Mouse (Mus musculus): Measurements from ENCODE around the gene Mad1l1. TPM values are rescaled to one million over a fixed set of nuclear protein-coding genes. Genes with fewer than 3 reads are reported as not detected.

Gene Mad1l1
- polyA plus RNA-seq, 1 experiment: 51.5 TPM

- Histone ChIP-seq H3K27me3 (ENCODE audit: control insufficient read depth, insufficient read depth, insufficient read length) (no peaks in the 10 kb centered on the region), H3K79me2 (ENCODE audit: control insufficient read depth, insufficient read depth) (no peaks in the 10 kb centered on the region), H3K4me3 (ENCODE audit: insufficient read depth, poor library complexity, severe bottlenecking) (no peak overlapping the region), H3ac (ENCODE audit: control insufficient read depth, insufficient read length, low read depth) (no peak overlapping the region), H3K79me3 (ENCODE audit: low read depth) (no peaks in the 10 kb centered on the region), H3K36me3 (ENCODE audit: control insufficient read depth, insufficient read depth) (peaks cover 6% of the 10 kb centered on the region)
- TF ChIP-seq MYOD1 (IDR thresholded peaks at IDR 0.05; ENCODE audit: control insufficient read depth, insufficient read length, low read depth): no peak
- TF ChIP-seq MAX (IDR thresholded peaks at IDR 0.05): no peak
- no peak for TF ChIP-seq CTCF (IDR thresholded peaks at IDR 0.05; ENCODE audit: control insufficient read depth, insufficient read depth, insufficient read length)
- no peak for TF ChIP-seq CEBPB (IDR thresholded peaks at IDR 0.05; ENCODE audit: low read depth)
- no peak for TF ChIP-seq USF1 (IDR thresholded peaks at IDR 0.05; ENCODE audit: low read depth)
- TF ChIP-seq FOSL1 (IDR thresholded peaks at IDR 0.05; ENCODE audit: insufficient read depth, low read length, poor library complexity, severe bottlenecking): no peak
- TF ChIP-seq MYOG (IDR thresholded peaks at IDR 0.05; ENCODE audit: control insufficient read depth, extremely low read depth, insufficient read length): no peak
These were observed 216.5 kb downstream of the Mad1l1 start for GRCm38 (mm10) chr5:140104891-140105290.

GRCm38 (mm10) chr5:140102731-140103130, 218.6 kb downstream of the Mad1l1 start:
- Histone ChIP-seq H3K79me3 (ENCODE audit: low read depth) (no peaks in the 10 kb centered on the region), H3K27me3 (ENCODE audit: control insufficient read depth, insufficient read depth, insufficient read length) (no peaks in the 10 kb centered on the region), H3K79me2 (ENCODE audit: control insufficient read depth, insufficient read depth) (no peaks in the 10 kb centered on the region), H3ac (ENCODE audit: control insufficient read depth, insufficient read length, low read depth) (no peak overlapping the region), H3K4me3 (ENCODE audit: insufficient read depth, poor library complexity, severe bottlenecking) (no peak overlapping the region), H3K36me3 (ENCODE audit: control insufficient read depth, insufficient read depth) (peaks cover 6% of the 10 kb centered on the region)
- TF ChIP-seq MYOG (IDR thresholded peaks at IDR 0.05; ENCODE audit: control insufficient read depth, extremely low read depth, insufficient read length) (no peak), CTCF (IDR thresholded peaks at IDR 0.05; ENCODE audit: control insufficient read depth, insufficient read depth, insufficient read length) (no peak), MAX (IDR thresholded peaks at IDR 0.05) (no peak), CEBPB (IDR thresholded peaks at IDR 0.05; ENCODE audit: low read depth) (no peak), MYOD1 (IDR thresholded peaks at IDR 0.05; ENCODE audit: control insufficient read depth, insufficient read length, low read depth) (no peak), USF1 (IDR thresholded peaks at IDR 0.05; ENCODE audit: low read depth) (no peak), FOSL1 (IDR thresholded peaks at IDR 0.05; ENCODE audit: insufficient read depth, low read length, poor library complexity, severe bottlenecking) (no peak)

- Histone ChIP-seq H3K27me3 (ENCODE audit: control insufficient read depth, insufficient read depth, insufficient read length) (no peaks in the 10 kb centered on the region), H3K36me3 (ENCODE audit: control insufficient read depth, insufficient read depth) (peaks cover 6% of the 10 kb centered on the region), H3K79me3 (ENCODE audit: low read depth) (no peaks in the 10 kb centered on the region), H3K79me2 (ENCODE audit: control insufficient read depth, insufficient read depth) (no peaks in the 10 kb centered on the region), H3K4me3 (ENCODE audit: insufficient read depth, poor library complexity, severe bottlenecking) (no peak overlapping the region), H3ac (ENCODE audit: control insufficient read depth, insufficient read length, low read depth) (no peak overlapping the region)
- no peak for TF ChIP-seq USF1 (IDR thresholded peaks at IDR 0.05; ENCODE audit: low read depth)
- no peak for TF ChIP-seq FOSL1 (IDR thresholded peaks at IDR 0.05; ENCODE audit: insufficient read depth, low read length, poor library complexity, severe bottlenecking)
- no peak for TF ChIP-seq CTCF (IDR thresholded peaks at IDR 0.05; ENCODE audit: control insufficient read depth, insufficient read depth, insufficient read length)
- no peak for TF ChIP-seq MYOD1 (IDR thresholded peaks at IDR 0.05; ENCODE audit: control insufficient read depth, insufficient read length, low read depth)
- TF ChIP-seq MAX (IDR thresholded peaks at IDR 0.05): no peak
- no peak for TF ChIP-seq CEBPB (IDR thresholded peaks at IDR 0.05; ENCODE audit: low read depth)
- TF ChIP-seq MYOG (IDR thresholded peaks at IDR 0.05; ENCODE audit: control insufficient read depth, extremely low read depth, insufficient read length): no peak
These were observed 219.8 kb downstream of the Mad1l1 start for GRCm38 (mm10) chr5:140101409-140102009.

GRCm38 (mm10) chr5:140098711-140099110, 222.6 kb downstream of the Mad1l1 start:
- Histone ChIP-seq H3K4me3 (ENCODE audit: insufficient read depth, poor library complexity, severe bottlenecking) (no peak overlapping the region), H3ac (ENCODE audit: control insufficient read depth, insufficient read length, low read depth) (no peak overlapping the region), H3K79me2 (ENCODE audit: control insufficient read depth, insufficient read depth) (no peaks in the 10 kb centered on the region), H3K79me3 (ENCODE audit: low read depth) (no peaks in the 10 kb centered on the region), H3K27me3 (ENCODE audit: control insufficient read depth, insufficient read depth, insufficient read length) (no peaks in the 10 kb centered on the region), H3K36me3 (ENCODE audit: control insufficient read depth, insufficient read depth) (peaks cover 6% of the 10 kb centered on the region)
- TF ChIP-seq FOSL1 (IDR thresholded peaks at IDR 0.05; ENCODE audit: insufficient read depth, low read length, poor library complexity, severe bottlenecking) (no peak), USF1 (IDR thresholded peaks at IDR 0.05; ENCODE audit: low read depth) (no peak), CEBPB (IDR thresholded peaks at IDR 0.05; ENCODE audit: low read depth) (no peak), MAX (IDR thresholded peaks at IDR 0.05) (no peak), MYOG (IDR thresholded peaks at IDR 0.05; ENCODE audit: control insufficient read depth, extremely low read depth, insufficient read length) (no peak), MYOD1 (IDR thresholded peaks at IDR 0.05; ENCODE audit: control insufficient read depth, insufficient read length, low read depth) (no peak), CTCF (IDR thresholded peaks at IDR 0.05; ENCODE audit: control insufficient read depth, insufficient read depth, insufficient read length) (no peak)

GRCm38 (mm10) chr5:140095203-140095602, 226.1 kb downstream of the Mad1l1 start:
- Histone ChIP-seq H3K79me3 (ENCODE audit: low read depth) (no peaks in the 10 kb centered on the region), H3K4me3 (ENCODE audit: insufficient read depth, poor library complexity, severe bottlenecking) (no peak overlapping the region), H3K79me2 (ENCODE audit: control insufficient read depth, insufficient read depth) (no peaks in the 10 kb centered on the region), H3K27me3 (ENCODE audit: control insufficient read depth, insufficient read depth, insufficient read length) (no peaks in the 10 kb centered on the region), H3K36me3 (ENCODE audit: control insufficient read depth, insufficient read depth) (no peaks in the 10 kb centered on the region), H3ac (ENCODE audit: control insufficient read depth, insufficient read length, low read depth) (no peak overlapping the region)
- no peak for TF ChIP-seq CEBPB (IDR thresholded peaks at IDR 0.05; ENCODE audit: low read depth)
- no peak for TF ChIP-seq MYOG (IDR thresholded peaks at IDR 0.05; ENCODE audit: control insufficient read depth, extremely low read depth, insufficient read length)
- no peak for TF ChIP-seq CTCF (IDR thresholded peaks at IDR 0.05; ENCODE audit: control insufficient read depth, insufficient read depth, insufficient read length)
- no peak for TF ChIP-seq USF1 (IDR thresholded peaks at IDR 0.05; ENCODE audit: low read depth)
- TF ChIP-seq MYOD1 (IDR thresholded peaks at IDR 0.05; ENCODE audit: control insufficient read depth, insufficient read length, low read depth): no peak
- no peak for TF ChIP-seq MAX (IDR thresholded peaks at IDR 0.05)
- no peak for TF ChIP-seq FOSL1 (IDR thresholded peaks at IDR 0.05; ENCODE audit: insufficient read depth, low read length, poor library complexity, severe bottlenecking)

All from C2C12 (cell line).